Mouse (Mus musculus) lung, adult 2 months (tissue): ENCODE data around the gene Med13.

ENCODE experiments used
- CTCF ChIP-seq: fragments of 200-500 bp; IDR thresholded peaks from 2 replicates; pipeline ENCODE4 v1.5.1; 2011; ENCODE audit warnings: mild to moderate bottlenecking, low read length, control low read depth; ENCODE audit not compliant: insufficient read depth
- POLR2A ChIP-seq: fragments of 200-500 bp; IDR thresholded peaks from 2 replicates; pipeline ENCODE4 v1.6.1; 2011; ENCODE audit warnings: low read depth, mild to moderate bottlenecking, control low read depth, low read length, borderline replicate concordance; ENCODE audit errors: extremely low read depth

DNA sequence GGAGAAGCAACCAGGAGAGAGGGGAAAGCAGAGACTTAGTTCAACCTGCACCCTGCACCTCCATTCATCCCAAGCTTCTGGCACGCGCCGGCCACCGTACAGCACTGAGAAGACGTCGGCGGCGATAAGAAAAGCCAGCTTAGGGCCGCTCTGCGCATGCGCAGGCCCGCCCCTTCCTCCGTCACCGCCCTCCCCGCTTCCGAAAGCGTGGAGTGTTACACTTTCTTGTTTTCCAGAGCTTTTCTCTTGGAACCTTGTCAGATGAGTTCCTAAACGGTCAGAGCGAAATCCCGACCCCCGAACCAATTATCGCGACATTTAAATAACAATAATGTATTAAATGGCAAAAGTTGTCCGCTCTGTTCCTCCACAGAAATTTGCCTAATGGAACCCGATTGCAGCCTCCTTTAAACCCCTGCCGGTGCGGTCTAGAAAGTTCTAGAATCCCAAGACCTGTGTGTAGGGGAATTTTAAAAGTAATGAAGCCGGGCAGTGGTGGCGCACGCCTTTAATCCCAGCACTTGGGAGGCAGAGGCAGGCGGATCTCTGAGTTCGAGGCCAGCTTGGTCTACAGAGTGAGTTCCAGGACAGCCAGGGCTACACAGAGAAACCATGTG is 99.8 kb downstream of the Med13 start, which contains the start of gene Ints2:
- TF ChIP-seq POLR2A (peak; percentile 74; the same call in 1 of the 2 replicates), CTCF (no peak)
